Mouse (Mus musculus): ENCODE measurements around the gene Wipi2. TPM values are rescaled to one million over a fixed set of nuclear protein-coding genes. Genes with fewer than 3 reads are reported as not detected.
A peak's percentile ranks its signal among the peaks of the same experiment; 100 is the strongest.

The Wipi2 gene
- polyA plus RNA-seq, 1 experiment, result 41.8 TPM

DNA sequence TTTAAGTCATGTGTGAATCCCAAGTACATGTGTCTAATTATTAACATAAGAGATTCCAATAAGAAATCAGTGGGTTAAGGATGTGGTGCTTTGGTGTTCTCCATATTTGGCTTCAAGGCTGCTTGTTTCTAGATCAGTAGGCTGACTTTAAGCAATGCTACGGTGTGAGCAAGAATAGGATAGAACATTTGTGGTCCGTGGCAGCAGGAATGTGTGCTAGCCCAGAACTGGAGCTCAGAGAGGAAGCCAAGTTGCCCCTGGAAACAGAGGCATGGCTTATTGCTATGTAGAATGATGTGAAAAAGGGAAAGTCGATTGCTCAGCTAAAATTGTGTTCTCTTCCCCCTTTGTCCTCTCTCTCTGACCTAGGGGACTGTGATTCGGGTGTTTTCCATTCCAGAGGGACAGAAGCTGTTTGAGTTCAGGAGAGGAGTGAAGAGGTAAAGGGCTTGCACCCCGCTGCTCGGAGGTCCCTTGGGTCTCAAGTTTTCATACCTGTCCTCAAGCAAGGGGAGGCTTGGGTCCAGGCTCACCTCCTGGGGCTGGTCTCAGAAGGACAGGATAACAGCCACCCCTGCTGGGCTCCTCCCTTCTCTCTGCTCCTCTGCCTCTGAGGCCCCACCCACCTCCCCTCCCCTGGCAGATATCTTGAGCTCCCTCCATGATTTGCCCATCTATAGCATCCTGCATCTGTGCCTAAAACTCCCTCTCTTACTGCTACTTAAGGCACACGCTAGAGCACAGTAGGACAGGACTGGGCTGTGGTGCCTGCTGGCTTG, 33.3 kb downstream of the Wipi2 start:
- Histone ChIP-seq H3K4me1 (ENCODE audit: control insufficient read depth, insufficient read depth, low read length) (no peaks in the 10 kb centered on the region), H3K27ac (ENCODE audit: control insufficient read depth, insufficient read depth, low read depth, low read length, poor library complexity) (no peak overlapping the region), H3K4me3 (replicated peaks; ENCODE audit: control insufficient read depth, low read depth, low read length) (no peak overlapping the region)
- 90% methylated on average over 7 of the region's 7 CpGs for WGBS
- TF ChIP-seq POLR2A (IDR thresholded peaks at IDR 0.05; ENCODE audit: borderline replicate concordance, control insufficient read depth, low read depth, low read length) (no peak), CTCF (IDR thresholded peaks at IDR 0.05; ENCODE audit: control insufficient read depth, insufficient read depth, low read length) (no peak)

DNA sequence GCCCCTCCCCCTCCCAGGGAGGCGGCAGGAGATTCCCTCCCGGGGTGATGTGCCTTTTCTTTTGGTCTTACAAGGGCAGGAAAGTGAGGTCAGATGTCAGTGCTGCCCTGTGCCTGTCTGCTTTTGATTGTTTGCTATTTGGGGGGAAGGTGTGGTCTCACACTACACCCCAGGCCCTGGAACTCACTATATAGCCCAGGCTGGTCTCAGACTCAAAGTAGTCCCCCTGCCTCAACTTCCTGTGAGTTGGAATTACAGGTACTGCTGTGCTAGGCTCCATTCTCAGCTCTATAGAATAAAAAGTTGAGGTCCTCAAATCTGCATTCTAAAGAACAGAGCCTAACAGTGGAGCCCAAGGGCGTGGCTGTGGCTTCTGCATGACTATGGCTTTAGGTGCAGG, 40.4 kb downstream of the Wipi2 start:
- 76% methylated on average over 3 of the region's 3 CpGs for WGBS
- no peak overlapping the region for H3K4me3 ChIP-seq (replicated peaks; ENCODE audit: control insufficient read depth, low read depth, low read length)
- no peak overlapping the region for H3K27ac ChIP-seq (ENCODE audit: control insufficient read depth, insufficient read depth, low read depth, low read length, poor library complexity)
- H3K4me1 ChIP-seq (ENCODE audit: control insufficient read depth, insufficient read depth, low read length), result no peaks in the 10 kb centered on the region
- TF ChIP-seq CTCF (IDR thresholded peaks at IDR 0.05; ENCODE audit: control insufficient read depth, insufficient read depth, low read length) (no peak), POLR2A (IDR thresholded peaks at IDR 0.05; ENCODE audit: borderline replicate concordance, control insufficient read depth, low read depth, low read length) (no peak)

DNA sequence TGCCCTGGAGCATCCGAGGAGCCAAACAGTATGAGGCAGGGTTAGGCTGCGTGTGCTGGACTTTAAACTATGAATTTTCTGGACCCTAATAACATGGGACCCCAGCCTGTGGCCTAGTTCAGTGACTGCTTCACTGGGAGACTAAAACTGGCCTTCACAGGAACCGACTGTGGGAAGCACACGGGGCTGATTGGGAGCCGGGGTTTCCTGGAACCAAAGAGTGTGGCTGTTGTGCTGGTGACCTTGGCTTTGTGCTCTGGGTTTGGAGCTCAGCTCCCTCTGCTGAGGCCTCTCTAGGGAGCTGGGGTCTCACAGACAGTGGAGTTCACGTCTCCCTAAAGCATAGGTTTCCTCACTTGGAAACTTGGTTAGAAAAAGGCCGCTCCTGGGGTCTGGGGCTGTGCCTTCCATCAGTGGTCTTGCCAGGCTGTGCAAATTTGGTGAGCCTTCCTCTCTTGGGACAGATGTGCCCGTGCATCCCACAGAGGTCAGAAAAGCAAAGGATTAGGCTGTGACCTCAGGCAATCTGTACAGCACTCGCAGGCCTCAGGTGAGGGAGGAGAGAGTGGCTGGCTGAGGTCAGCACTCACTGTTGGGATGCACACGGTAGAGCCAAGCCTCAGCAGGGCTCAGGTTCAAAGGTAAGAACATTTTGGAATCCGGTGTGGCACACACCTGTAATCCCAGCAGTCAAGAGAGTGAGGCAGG, 41.2 kb downstream of the Wipi2 start:
- Histone ChIP-seq H3K4me3 (replicated peaks; ENCODE audit: control insufficient read depth, low read depth, low read length) (no peak overlapping the region), H3K4me1 (ENCODE audit: control insufficient read depth, insufficient read depth, low read length) (no peaks in the 10 kb centered on the region), H3K27ac (ENCODE audit: control insufficient read depth, insufficient read depth, low read depth, low read length, poor library complexity) (no peak overlapping the region)
- WGBS, result 89% methylated on average over 11 of the region's 11 CpGs
- TF ChIP-seq CTCF (IDR thresholded peaks at IDR 0.05; ENCODE audit: control insufficient read depth, insufficient read depth, low read length) (no peak), POLR2A (IDR thresholded peaks at IDR 0.05; ENCODE audit: borderline replicate concordance, control insufficient read depth, low read depth, low read length) (no peak)

DNA sequence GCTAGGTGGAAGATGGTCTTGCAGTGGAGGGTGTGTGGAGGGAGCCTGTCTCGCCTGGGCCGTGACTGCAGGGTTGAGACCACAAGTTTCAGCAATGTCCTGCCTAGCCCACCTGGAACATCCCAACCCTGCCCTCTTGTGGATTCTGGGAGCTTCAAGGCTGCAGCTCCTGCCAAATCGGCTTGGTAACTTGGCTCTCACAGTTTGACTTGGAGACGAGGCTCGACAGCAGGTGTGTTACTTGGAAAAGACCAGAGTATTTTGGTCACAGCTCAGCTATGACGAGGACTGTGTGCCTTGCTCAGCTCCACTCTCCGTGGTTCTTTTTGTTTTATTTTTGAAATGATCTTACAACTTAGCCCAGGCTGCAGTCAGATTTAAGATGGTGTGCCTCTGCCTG, 42.2 kb downstream of the Wipi2 start:
- H3K4me3 ChIP-seq (replicated peaks; ENCODE audit: control insufficient read depth, low read depth, low read length), result no peak overlapping the region
- no peak for TF ChIP-seq CTCF (IDR thresholded peaks at IDR 0.05; ENCODE audit: control insufficient read depth, insufficient read depth, low read length)
- no peaks in the 10 kb centered on the region for H3K4me1 ChIP-seq (ENCODE audit: control insufficient read depth, insufficient read depth, low read length)
- 82% methylated on average over 7 of the region's 7 CpGs for WGBS
- H3K27ac ChIP-seq (ENCODE audit: control insufficient read depth, insufficient read depth, low read depth, low read length, poor library complexity), result no peak overlapping the region

DNA sequence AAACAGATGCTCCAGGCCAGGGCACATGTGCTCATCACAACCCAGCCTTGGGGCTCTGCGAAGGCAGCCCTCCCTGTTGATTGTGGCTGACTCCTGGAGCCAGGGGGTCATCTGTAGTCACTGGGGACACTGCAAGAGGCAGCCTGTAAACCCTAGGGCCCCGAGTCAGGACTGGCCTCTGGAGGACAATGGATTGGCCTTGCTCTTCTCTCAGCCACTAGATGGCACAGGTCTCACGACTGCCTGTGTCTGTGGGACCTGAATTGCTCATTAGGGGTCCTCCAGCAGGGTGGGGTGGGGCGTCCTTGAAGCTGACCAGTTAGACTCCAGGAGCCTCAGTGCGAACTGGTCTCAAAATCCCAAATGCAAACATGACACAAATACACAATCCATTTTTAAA, 45.6 kb downstream of the Wipi2 start:
- 29% methylated on average over 5 of the region's 5 CpGs for WGBS
- no peak overlapping the region for H3K27ac ChIP-seq (ENCODE audit: control insufficient read depth, insufficient read depth, low read depth, low read length, poor library complexity)
- no peak for TF ChIP-seq POLR2A (IDR thresholded peaks at IDR 0.05; ENCODE audit: borderline replicate concordance, control insufficient read depth, low read depth, low read length)
- TF ChIP-seq CTCF (IDR thresholded peaks at IDR 0.05; ENCODE audit: control insufficient read depth, insufficient read depth, low read length), result peak; percentile 29; the same call in 1 of the 2 replicates
- H3K4me1 ChIP-seq (ENCODE audit: control insufficient read depth, insufficient read depth, low read length), result no peaks in the 10 kb centered on the region
- H3K4me3 ChIP-seq (replicated peaks; ENCODE audit: control insufficient read depth, low read depth, low read length), result no peak overlapping the region

DNA sequence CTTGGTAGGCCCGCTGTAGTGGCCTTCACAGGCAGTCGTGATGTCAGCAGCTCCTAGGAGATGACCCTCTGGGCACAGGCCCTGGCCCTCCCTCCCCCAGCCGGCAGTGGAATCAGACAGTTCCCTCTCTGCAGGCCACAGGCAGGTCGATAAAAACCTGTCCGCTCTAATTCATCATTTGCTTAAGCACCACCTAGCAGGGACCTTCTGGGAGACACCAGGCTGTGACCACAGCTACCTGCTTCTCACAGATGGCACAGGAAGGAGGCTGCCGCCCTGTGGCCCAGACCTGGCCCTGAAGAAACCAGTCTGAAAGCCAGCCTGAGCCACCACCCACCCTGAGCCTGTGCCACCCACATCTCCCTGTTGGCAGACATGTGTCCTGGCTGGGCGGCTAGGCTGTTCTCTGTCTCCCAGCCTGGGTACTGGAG, 50.7 kb downstream of the Wipi2 start:
- Histone ChIP-seq H3K4me3 (replicated peaks; ENCODE audit: control insufficient read depth, low read depth, low read length) (no peak overlapping the region), H3K4me1 (ENCODE audit: control insufficient read depth, insufficient read depth, low read length) (no peaks in the 10 kb centered on the region; the same call in 1 of the 2 replicates), H3K27ac (ENCODE audit: control insufficient read depth, insufficient read depth, low read depth, low read length, poor library complexity) (no peak overlapping the region)
- WGBS, result 74% methylated on average over 7 of the region's 7 CpGs
- TF ChIP-seq CTCF (IDR thresholded peaks at IDR 0.05; ENCODE audit: control insufficient read depth, insufficient read depth, low read length), result no peak
- TF ChIP-seq POLR2A (IDR thresholded peaks at IDR 0.05; ENCODE audit: borderline replicate concordance, control insufficient read depth, low read depth, low read length), result no peak

DNA sequence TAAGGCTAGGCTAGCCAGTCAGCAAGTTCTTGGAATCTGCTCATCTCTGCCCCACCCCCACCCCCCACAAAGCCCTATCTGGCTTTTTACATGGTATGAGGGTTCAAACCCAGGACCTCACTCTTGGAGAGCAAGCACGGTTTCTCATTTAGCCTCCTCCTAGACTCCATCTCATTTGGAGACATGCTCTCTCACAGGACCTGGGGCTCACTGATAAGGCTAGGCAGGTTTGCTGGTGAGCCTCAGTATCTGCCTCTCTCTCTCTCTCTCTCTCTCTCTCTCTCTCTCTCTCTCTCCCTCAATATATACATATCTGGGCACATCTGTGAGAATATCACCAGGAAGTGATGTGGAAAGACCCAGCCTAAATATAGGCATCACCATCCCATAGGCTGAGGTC, 51.6 kb downstream of the Wipi2 start:
- Histone ChIP-seq H3K4me3 (replicated peaks; ENCODE audit: control insufficient read depth, low read depth, low read length) (no peak overlapping the region), H3K27ac (ENCODE audit: control insufficient read depth, insufficient read depth, low read depth, low read length, poor library complexity) (no peak overlapping the region), H3K4me1 (ENCODE audit: control insufficient read depth, insufficient read depth, low read length) (no peaks in the 10 kb centered on the region; the same call in 1 of the 2 replicates)
- no peak for TF ChIP-seq CTCF (IDR thresholded peaks at IDR 0.05; ENCODE audit: control insufficient read depth, insufficient read depth, low read length)
- no peak for TF ChIP-seq POLR2A (IDR thresholded peaks at IDR 0.05; ENCODE audit: borderline replicate concordance, control insufficient read depth, low read depth, low read length)
- WGBS, result 66% methylated on average over 1 of the region's 1 CpGs

DNA sequence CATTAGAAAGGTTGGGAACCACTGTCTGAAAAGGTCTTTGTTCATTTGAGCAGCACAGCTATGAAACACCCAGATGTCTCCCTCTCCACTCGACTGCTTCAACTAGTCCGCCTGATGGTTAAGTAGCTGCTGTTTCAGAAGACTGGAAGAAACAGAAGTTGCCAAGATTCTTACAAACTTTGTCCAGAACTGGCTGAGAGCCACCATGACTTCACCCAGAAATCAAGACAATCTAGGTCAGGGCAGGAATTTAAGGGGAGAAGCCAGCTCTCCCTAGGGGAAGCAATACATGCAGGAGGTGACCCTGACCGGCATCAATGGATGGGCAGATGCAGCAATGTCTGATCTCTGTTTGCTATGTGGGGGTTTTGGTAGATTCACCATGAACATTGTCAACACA, 54.4 kb downstream of the Wipi2 start:
- 80% methylated on average over 3 of the region's 3 CpGs for WGBS

More for the DNA sequence above, 54.4 kb downstream of the Wipi2 start:
- TF ChIP-seq CTCF (IDR thresholded peaks at IDR 0.05; ENCODE audit: control insufficient read depth, insufficient read depth, low read length), result no peak
- H3K4me3 ChIP-seq (replicated peaks; ENCODE audit: control insufficient read depth, low read depth, low read length), result no peak overlapping the region
- no peak overlapping the region for H3K27ac ChIP-seq (ENCODE audit: control insufficient read depth, insufficient read depth, low read depth, low read length, poor library complexity)
- no peaks in the 10 kb centered on the region; the same call in 1 of the 2 replicates for H3K4me1 ChIP-seq (ENCODE audit: control insufficient read depth, insufficient read depth, low read length)
